Mouse (Mus musculus) kidney, adult 8-10 months (tissue): ENCODE data around the gene St3gal4.

ENCODE experiments used
- DNase-seq, 2 experiments: peaks; one replicate each; pipeline ENCODE4 v3.0.0; 2022

Gene St3gal4

GRCm38 (mm10) chr9:35105438-35105837 lies 13.6 kb downstream of the St3gal4 start:
- no peak for DNase-seq

- no peak for DNase-seq
Observed at GRCm38 (mm10) chr9:35104711-35105110, 14.4 kb downstream of the St3gal4 start.

- peak in 1 of 2 experiments; percentile 1 for DNase-seq
Observed at GRCm38 (mm10) chr9:35098762-35099161, 20.3 kb downstream of the St3gal4 start.

GRCm38 (mm10) chr9:35097901-35098300 lies 21.2 kb downstream of the St3gal4 start:
- DNase-seq: no peak

- peak; percentile 2 to 38 for DNase-seq
Observed at GRCm38 (mm10) chr9:35095726-35096125, 23.3 kb downstream of the St3gal4 start.

- DNase-seq: no peak
Observed at GRCm38 (mm10) chr9:35093350-35093749, 25.7 kb downstream of the St3gal4 start.

GRCm38 (mm10) chr9:35092904-35093303 lies 26.2 kb downstream of the St3gal4 start:
- DNase-seq: no peak

- DNase-seq: no peak
Observed at GRCm38 (mm10) chr9:35061446-35061845, 57.6 kb downstream of the St3gal4 start.

GRCm38 (mm10) chr9:35059881-35060280 lies 59.2 kb downstream of the St3gal4 start:
- DNase-seq: no peak

- DNase-seq: peak; percentile 60 to 91
Observed at GRCm38 (mm10) chr9:35058596-35059354, 60.3 kb downstream of the St3gal4 start.

- DNase-seq: peak in 1 of 2 experiments; percentile 35
Observed at GRCm38 (mm10) chr9:35058186-35058585, 60.9 kb downstream of the St3gal4 start.

GRCm38 (mm10) chr9:35057631-35058030 lies 61.4 kb downstream of the St3gal4 start:
- no peak for DNase-seq

- no peak for DNase-seq
Observed at GRCm38 (mm10) chr9:35056611-35057010, 62.5 kb downstream of the St3gal4 start.

- DNase-seq: no peak
Observed at GRCm38 (mm10) chr9:35055528-35056330, 63.3 kb downstream of the St3gal4 start.

- no peak for DNase-seq
Observed at GRCm38 (mm10) chr9:35053669-35054068, 65.4 kb downstream of the St3gal4 start.

GRCm38 (mm10) chr9:35053081-35053480 lies 66.0 kb downstream of the St3gal4 start:
- no peak for DNase-seq

- DNase-seq: no peak
Observed at GRCm38 (mm10) chr9:35052671-35053070, 66.4 kb downstream of the St3gal4 start.

GRCm38 (mm10) chr9:35051666-35052065 lies 67.4 kb downstream of the St3gal4 start:
- peak in 1 of 2 experiments; percentile 54 for DNase-seq

GRCm38 (mm10) chr9:35050701-35051454 lies 68.2 kb downstream of the St3gal4 start:
- peak in 1 of 2 experiments; percentile 0 for DNase-seq

GRCm38 (mm10) chr9:35049891-35050527 lies 69.1 kb downstream of the St3gal4 start:
- peak in 1 of 2 experiments; percentile 1 for DNase-seq

GRCm38 (mm10) chr9:35048449-35048848 lies 70.6 kb downstream of the St3gal4 start:
- peak in 1 of 2 experiments; percentile 0 for DNase-seq

- peak in 1 of 2 experiments; percentile 49 for DNase-seq
Observed at GRCm38 (mm10) chr9:35045756-35046155, 73.3 kb downstream of the St3gal4 start.
